Mouse (Mus musculus): Measurements from ENCODE around the gene Sfta2.
A peak's percentile ranks its signal among the peaks of the same experiment; 100 is the strongest.

Gene Sfta2

DNA sequence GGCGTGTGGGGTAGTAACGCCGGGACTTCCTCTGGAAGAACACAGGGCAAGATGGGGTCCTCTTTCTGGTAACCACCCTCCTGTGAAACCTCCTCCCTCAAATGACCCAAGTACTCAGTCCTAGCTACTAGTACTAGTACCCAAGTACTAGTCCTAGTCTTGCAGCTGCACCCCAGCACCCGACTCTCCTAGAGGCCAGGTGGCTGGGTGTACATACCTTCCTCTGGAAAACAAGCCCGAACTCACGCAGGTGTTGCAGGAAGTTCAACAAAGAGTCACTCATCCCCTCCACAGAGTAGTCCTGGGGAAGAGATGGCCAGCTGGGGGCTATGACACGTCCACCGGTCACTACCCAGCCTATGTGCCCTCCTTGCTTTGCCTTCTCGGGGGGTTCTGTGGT is 68.4 kb downstream of the Sfta2 start:
- no peaks in the 10 kb centered on the region for H3K27me3 ChIP-seq (ENCODE audit: insufficient read depth, low read length)
- no peak overlapping the region for H3K4me3 ChIP-seq (replicated peaks; ENCODE audit: low read length)

DNA sequence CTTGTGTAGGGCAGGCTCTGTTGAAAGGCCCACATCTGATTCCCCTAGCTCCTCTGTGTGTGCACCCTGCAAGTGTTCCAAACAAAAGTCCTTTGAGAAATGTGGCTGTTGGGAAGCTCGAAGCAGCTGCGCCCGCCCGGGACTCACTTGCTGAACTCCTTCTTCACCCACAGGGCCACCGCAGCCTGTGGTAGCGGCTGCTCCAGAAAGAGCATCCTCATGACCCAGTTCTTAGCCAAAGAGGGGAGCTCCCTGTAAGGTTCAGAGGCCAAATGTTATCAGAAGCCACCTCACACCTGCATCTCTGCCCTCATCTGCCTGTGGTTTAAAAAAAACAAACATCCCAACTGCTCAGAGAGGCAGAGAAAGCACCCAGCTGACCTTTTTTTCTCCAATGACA is 70.5 kb downstream of the Sfta2 start:
- Histone ChIP-seq H3K9me3 (ENCODE audit: low read length) (no peaks in the 10 kb centered on the region), H3K4me1 (replicated peaks; ENCODE audit: low read depth, low read length) (peaks cover 46% of the 10 kb centered on the region), H3K4me3 (replicated peaks; ENCODE audit: low read length) (no peak overlapping the region), H3K36me3 (ENCODE audit: insufficient read depth, low read length) (peaks cover 48% of the 10 kb centered on the region), H3K27me3 (ENCODE audit: insufficient read depth, low read length) (no peaks in the 10 kb centered on the region)
- TF ChIP-seq CTCF (conservative IDR thresholded peaks at IDR 0.05; ENCODE audit: low read length): no peak
- no peak for TF ChIP-seq NANOG (IDR thresholded peaks at IDR 0.05; ENCODE audit: borderline replicate concordance, low read length)
- no peak for TF ChIP-seq POU5F1 (IDR thresholded peaks at IDR 0.05; ENCODE audit: borderline replicate concordance, low read length)

More for the DNA sequence above, 68.4 kb downstream of the Sfta2 start:
- Histone ChIP-seq H3K36me3 (ENCODE audit: insufficient read depth, low read length) (peaks cover 62% of the 10 kb centered on the region), H3K9me3 (ENCODE audit: low read length) (no peaks in the 10 kb centered on the region), H3K4me1 (replicated peaks; ENCODE audit: low read depth, low read length) (peaks cover 61% of the 10 kb centered on the region)
- TF ChIP-seq NANOG (IDR thresholded peaks at IDR 0.05; ENCODE audit: borderline replicate concordance, low read length) (no peak), POU5F1 (IDR thresholded peaks at IDR 0.05; ENCODE audit: borderline replicate concordance, low read length) (no peak), CTCF (conservative IDR thresholded peaks at IDR 0.05; ENCODE audit: low read length) (no peak)

DNA sequence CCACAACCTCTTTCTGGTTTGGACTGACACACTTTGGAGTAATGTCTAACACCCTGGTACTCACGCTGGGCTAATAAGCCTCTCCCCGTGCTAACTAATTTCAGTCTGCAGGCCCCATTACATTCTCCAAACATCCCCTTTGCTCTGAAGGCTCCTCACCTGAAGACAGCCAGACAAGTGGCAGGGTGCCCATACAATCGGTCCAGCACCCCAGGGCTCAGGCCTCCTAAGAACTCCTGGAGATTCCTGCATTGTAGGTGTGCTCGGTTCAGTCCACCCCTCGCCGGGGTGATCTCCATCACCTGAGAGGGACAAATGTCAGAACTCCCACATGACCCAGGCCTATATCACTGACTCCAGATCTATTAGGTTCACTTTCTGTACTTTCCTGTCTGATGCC is 71.2 kb downstream of the Sfta2 start:
- Histone ChIP-seq H3K36me3 (ENCODE audit: insufficient read depth, low read length) (peaks cover 48% of the 10 kb centered on the region), H3K27me3 (ENCODE audit: insufficient read depth, low read length) (no peaks in the 10 kb centered on the region), H3K4me3 (replicated peaks; ENCODE audit: low read length) (peak overlapping the region; percentile 84), H3K4me1 (replicated peaks; ENCODE audit: low read depth, low read length) (peaks cover 44% of the 10 kb centered on the region), H3K9me3 (ENCODE audit: low read length) (no peaks in the 10 kb centered on the region)
- TF ChIP-seq POU5F1 (IDR thresholded peaks at IDR 0.05; ENCODE audit: borderline replicate concordance, low read length): no peak
- no peak for TF ChIP-seq CTCF (conservative IDR thresholded peaks at IDR 0.05; ENCODE audit: low read length)
- no peak for TF ChIP-seq NANOG (IDR thresholded peaks at IDR 0.05; ENCODE audit: borderline replicate concordance, low read length)

DNA sequence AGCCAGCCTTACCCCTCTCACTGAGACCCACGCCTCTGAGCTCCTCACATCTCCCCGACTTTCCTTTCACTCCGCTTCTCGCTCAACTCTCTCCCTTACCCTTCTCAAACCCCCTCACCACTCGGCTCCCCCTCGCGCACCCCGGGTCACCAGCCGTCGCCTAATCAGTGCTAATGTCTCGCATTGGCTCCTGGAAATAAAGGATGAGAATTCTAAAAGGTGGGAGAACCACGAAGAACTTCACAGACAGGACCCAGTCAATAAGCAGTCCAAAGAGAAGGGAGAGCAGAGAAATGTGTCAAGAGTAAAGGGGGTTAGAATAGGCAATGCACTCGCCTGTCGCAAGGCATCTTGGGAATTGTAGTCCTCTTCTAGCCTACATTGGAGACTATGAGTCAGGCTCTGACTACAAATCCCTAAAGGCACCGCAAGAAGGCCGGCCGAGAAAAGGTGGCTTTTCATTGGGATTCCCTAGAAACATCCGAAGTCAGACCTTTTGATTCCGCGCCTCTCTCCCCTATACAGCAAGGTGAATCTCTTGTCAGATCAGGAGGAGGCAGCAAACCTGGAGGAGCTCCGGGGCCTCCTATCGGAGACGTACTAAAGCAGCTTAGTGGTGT is 72.2 kb downstream of the Sfta2 start, which contains the start of gene Gtf2h4:
Gene Gtf2h4 (minus strand): TSS at position 324 of the 620 bp plus-strand sequence.
- peaks cover 41% of the 10 kb centered on the region for H3K4me1 ChIP-seq (replicated peaks; ENCODE audit: low read depth, low read length)
- TF ChIP-seq NANOG (IDR thresholded peaks at IDR 0.05; ENCODE audit: borderline replicate concordance, low read length): no peak
- peaks cover 41% of the 10 kb centered on the region for H3K36me3 ChIP-seq (ENCODE audit: insufficient read depth, low read length)
- H3K4me3 ChIP-seq (replicated peaks; ENCODE audit: low read length): peak within 1 kb of the TSS; percentile 84
- no peaks in the 10 kb centered on the region for H3K27me3 ChIP-seq (ENCODE audit: insufficient read depth, low read length)
- no peaks in the 10 kb centered on the region for H3K9me3 ChIP-seq (ENCODE audit: low read length)

DNA sequence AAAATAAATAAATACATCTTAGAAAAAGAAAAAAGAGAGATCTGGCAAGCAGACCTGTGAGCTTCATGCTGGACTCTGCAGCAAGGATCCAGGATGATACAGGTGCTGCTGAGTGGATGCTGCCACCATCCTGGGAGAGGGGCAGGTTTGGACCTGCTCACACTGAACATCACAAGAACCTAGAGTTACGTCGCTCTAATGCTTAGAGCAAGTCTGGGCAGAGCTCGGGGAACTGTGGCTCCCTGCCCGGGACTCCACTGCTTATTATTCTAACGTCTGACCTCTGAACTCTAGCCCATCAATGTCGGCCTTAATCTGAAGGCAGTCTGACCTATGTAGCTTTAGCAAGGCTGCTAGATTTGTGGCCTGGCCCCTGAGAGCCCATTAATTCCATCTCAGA is 79.2 kb downstream of the Sfta2 start:
- peaks cover 35% of the 10 kb centered on the region for H3K36me3 ChIP-seq (ENCODE audit: insufficient read depth, low read length)
- no peaks in the 10 kb centered on the region for H3K27me3 ChIP-seq (ENCODE audit: insufficient read depth, low read length)
- H3K4me3 ChIP-seq (replicated peaks; ENCODE audit: low read length): peak overlapping the region; percentile 49
- no peaks in the 10 kb centered on the region for H3K9me3 ChIP-seq (ENCODE audit: low read length)
- peaks cover 59% of the 10 kb centered on the region for H3K4me1 ChIP-seq (replicated peaks; ENCODE audit: low read depth, low read length)
- no peak for TF ChIP-seq CTCF (conservative IDR thresholded peaks at IDR 0.05; ENCODE audit: low read length)
- no peak for TF ChIP-seq POU5F1 (IDR thresholded peaks at IDR 0.05; ENCODE audit: borderline replicate concordance, low read length)
- no peak for TF ChIP-seq NANOG (IDR thresholded peaks at IDR 0.05; ENCODE audit: borderline replicate concordance, low read length)

DNA sequence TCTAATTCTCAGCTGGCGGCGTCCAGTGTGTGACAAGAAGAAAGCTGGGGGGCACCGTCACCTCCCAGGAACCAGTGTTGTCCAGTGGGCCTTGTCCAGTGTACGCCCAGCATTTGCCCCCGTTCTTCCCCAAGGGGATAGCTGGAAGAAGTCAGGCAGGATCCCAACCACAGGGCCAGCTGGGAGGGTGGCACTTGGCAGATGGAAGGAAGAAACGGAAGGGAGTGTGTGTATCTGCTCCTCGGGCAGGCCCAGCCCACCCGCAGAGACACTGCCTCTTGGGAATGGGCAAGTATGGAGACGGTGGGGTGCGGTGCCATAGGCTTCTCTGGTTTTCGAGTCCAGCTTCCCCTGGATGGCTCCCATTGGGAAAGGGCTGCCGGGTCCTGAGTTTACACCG is 80.6 kb downstream of the Sfta2 start:
- TF ChIP-seq POU5F1 (IDR thresholded peaks at IDR 0.05; ENCODE audit: borderline replicate concordance, low read length) (no peak), CTCF (conservative IDR thresholded peaks at IDR 0.05; ENCODE audit: low read length) (no peak), NANOG (IDR thresholded peaks at IDR 0.05; ENCODE audit: borderline replicate concordance, low read length) (no peak)
- H3K4me1 ChIP-seq (replicated peaks; ENCODE audit: low read depth, low read length): peaks cover 72% of the 10 kb centered on the region

DNA sequence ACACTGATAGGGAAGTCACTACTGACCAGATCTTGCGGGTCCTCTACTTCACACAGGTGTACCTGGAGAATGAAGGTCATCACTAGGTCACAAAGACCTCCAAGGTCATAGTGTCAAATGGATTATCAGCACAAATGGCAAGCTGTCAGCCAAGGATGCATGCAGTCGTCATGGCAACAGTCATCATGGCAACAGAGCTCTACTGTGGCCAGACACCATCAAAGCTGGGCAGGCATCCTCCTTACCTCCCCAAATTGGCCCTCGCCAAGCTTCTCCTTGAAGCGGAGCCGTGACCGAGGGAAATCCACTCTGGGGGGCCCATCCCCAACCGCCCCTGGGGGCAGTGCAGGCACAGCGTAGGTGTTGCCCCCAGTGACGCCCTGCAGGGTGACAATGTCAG is 83.7 kb downstream of the Sfta2 start:
- Histone ChIP-seq H3K9me3 (ENCODE audit: low read length) (no peaks in the 10 kb centered on the region), H3K4me3 (replicated peaks; ENCODE audit: low read length) (no peak overlapping the region), H3K27me3 (ENCODE audit: insufficient read depth, low read length) (no peaks in the 10 kb centered on the region), H3K36me3 (ENCODE audit: insufficient read depth, low read length) (peaks cover 63% of the 10 kb centered on the region), H3K4me1 (replicated peaks; ENCODE audit: low read depth, low read length) (peaks cover 82% of the 10 kb centered on the region)
- TF ChIP-seq POU5F1 (IDR thresholded peaks at IDR 0.05; ENCODE audit: borderline replicate concordance, low read length) (no peak), NANOG (IDR thresholded peaks at IDR 0.05; ENCODE audit: borderline replicate concordance, low read length) (no peak), CTCF (conservative IDR thresholded peaks at IDR 0.05; ENCODE audit: low read length) (no peak)

More for the DNA sequence above, 80.6 kb downstream of the Sfta2 start:
- no peaks in the 10 kb centered on the region for H3K27me3 ChIP-seq (ENCODE audit: insufficient read depth, low read length)
- no peaks in the 10 kb centered on the region for H3K9me3 ChIP-seq (ENCODE audit: low read length)
- peaks cover 49% of the 10 kb centered on the region for H3K36me3 ChIP-seq (ENCODE audit: insufficient read depth, low read length)
- H3K4me3 ChIP-seq (replicated peaks; ENCODE audit: low read length): peak overlapping the region; percentile 75

DNA sequence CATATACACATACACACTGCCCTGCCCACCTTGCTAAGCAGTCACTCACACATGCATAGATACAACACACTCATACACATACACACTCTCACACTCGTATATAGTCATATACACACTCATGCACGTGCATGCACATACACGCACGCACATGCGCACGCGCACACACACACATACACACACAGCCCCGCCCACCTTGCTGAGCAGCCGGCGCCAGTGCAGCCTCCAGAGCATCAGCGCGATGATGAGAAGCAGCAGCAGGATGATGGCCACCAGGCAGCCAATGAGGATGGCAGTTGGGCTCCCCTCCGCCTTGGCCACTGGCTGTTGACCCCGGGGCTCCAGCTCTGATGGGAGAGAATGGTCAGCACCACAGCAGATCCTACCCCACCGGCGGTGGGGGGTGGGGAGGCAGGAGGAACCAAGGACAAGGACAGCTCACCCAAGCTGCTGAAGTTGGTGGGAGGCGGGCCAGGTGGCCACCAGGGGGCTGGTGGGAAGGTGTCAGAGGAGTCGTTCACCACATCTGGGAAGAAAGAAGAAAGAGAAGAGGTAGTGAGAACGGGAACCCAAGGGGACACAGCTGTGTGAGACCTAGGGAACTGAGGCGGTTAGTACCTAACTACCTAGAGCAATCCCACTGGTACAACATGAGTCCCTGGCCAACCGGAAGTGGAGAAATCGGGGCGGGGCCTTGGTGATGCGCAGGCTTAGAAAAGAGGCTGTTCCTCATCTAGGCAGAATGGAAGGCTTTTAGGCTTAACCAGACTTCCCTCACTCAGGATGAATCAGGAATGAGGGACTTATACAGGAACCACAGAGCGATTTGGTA is 87.2 kb downstream of the Sfta2 start:
- no peak for TF ChIP-seq NANOG (IDR thresholded peaks at IDR 0.05; ENCODE audit: borderline replicate concordance, low read length)
- no peak for TF ChIP-seq POU5F1 (IDR thresholded peaks at IDR 0.05; ENCODE audit: borderline replicate concordance, low read length)
- TF ChIP-seq CTCF (conservative IDR thresholded peaks at IDR 0.05; ENCODE audit: low read length): peak; percentile 21
- H3K36me3 ChIP-seq (ENCODE audit: insufficient read depth, low read length): peaks cover 58% of the 10 kb centered on the region
- peaks cover 77% of the 10 kb centered on the region for H3K4me1 ChIP-seq (replicated peaks; ENCODE audit: low read depth, low read length)
- H3K27me3 ChIP-seq (ENCODE audit: insufficient read depth, low read length): no peaks in the 10 kb centered on the region
- H3K9me3 ChIP-seq (ENCODE audit: low read length): no peaks in the 10 kb centered on the region
- H3K4me3 ChIP-seq (replicated peaks; ENCODE audit: low read length): peak overlapping the region; percentile 62

All from E14TG2a.4 (cell line).